Comparison of ENCODE assay signal across 8 mouse cellular contexts in genomic region chr5:88766121-88766520, GRCm38 (mm10). TPM values are rescaled to one million over a fixed set of nuclear protein-coding genes. Genes with fewer than 3 reads are reported as not detected.
DNase-seq lines count a peak whose midpoint lies in the region; ATAC-seq and TF ChIP-seq lines count a peak whose summit lies in the region.

No protein-coding gene starts in this region.

- peaks cover 18% of the 10 kb centered on the region for H3K36me3 ChIP-seq in lung, embryonic 14.5 days (ENCODE audit: insufficient read depth)
- H3K36me3 ChIP-seq in embryonic facial prominence, embryonic 15.5 days: no peaks in the 10 kb centered on the region; the same call in 1 of the 2 replicates
- H3K36me3 ChIP-seq in liver, embryonic 12.5 days: peaks cover 41% of the 10 kb centered on the region
- H3K36me3 ChIP-seq in stomach, embryonic 16.5 days (ENCODE audit: control insufficient read depth, insufficient read depth, low read length): no peaks in the 10 kb centered on the region

- intact Hi-C loops in gastrocnemius, adult 2 months (cut with DNase I): loop anchor here (10.0 kb wide), 1 partner anchor 201 kb away; the partner anchor contains the start of gene Rufy3

- H3K4me3 ChIP-seq in lung, embryonic 14.5 days (ENCODE audit: low read depth, low read length): peak overlapping the region; percentile 59
- peak overlapping the region; percentile 79 for H3K4me3 ChIP-seq in embryonic facial prominence, embryonic 15.5 days (replicated peaks)
- peak overlapping the region; percentile 91 for H3K4me3 ChIP-seq in liver, embryonic 12.5 days
- peak overlapping the region; percentile 89 for H3K4me3 ChIP-seq in stomach, embryonic 16.5 days (replicated peaks; ENCODE audit: low read length)
- no peak overlapping the region for H3K4me3 ChIP-seq in gastrocnemius, adult 2 months

- WGBS in lung, embryonic 14.5 days: 56% methylated on average over 6 of the region's 6 CpGs
- WGBS in embryonic facial prominence, embryonic 15.5 days: 49% methylated on average over 6 of the region's 6 CpGs
- WGBS in liver, embryonic 12.5 days (ENCODE audit: insufficient replicate concordance): 47% methylated on average over 6 of the region's 6 CpGs
- 59% methylated on average over 6 of the region's 6 CpGs for WGBS in stomach, embryonic 16.5 days

- no peaks in the 10 kb centered on the region for H3K27me3 ChIP-seq in lung, embryonic 14.5 days (ENCODE audit: insufficient read depth, low read length)
- no peaks in the 10 kb centered on the region for H3K27me3 ChIP-seq in embryonic facial prominence, embryonic 15.5 days
- no peaks in the 10 kb centered on the region for H3K27me3 ChIP-seq in liver, embryonic 12.5 days (replicated peaks)
- no peaks in the 10 kb centered on the region for H3K27me3 ChIP-seq in stomach, embryonic 16.5 days (ENCODE audit: control insufficient read depth, insufficient read depth, low read length)

- H3K9me3 ChIP-seq in lung, embryonic 14.5 days (ENCODE audit: low read depth, low read length): no peaks in the 10 kb centered on the region
- H3K9me3 ChIP-seq in embryonic facial prominence, embryonic 15.5 days (replicated peaks): no peaks in the 10 kb centered on the region
- H3K9me3 ChIP-seq in liver, embryonic 12.5 days (replicated peaks): no peaks in the 10 kb centered on the region
- H3K9me3 ChIP-seq in stomach, embryonic 16.5 days (replicated peaks; ENCODE audit: control insufficient read depth, low read length): no peaks in the 10 kb centered on the region

- DNase-seq in lung, embryonic 14.5 days: peak; percentile 5
- no peak for DNase-seq in lung, adult 18-20 months
- no peak for DNase-seq in gastrocnemius, adult 2 months
- no peak for DNase-seq in adrenal gland, adult 18-20 months (ENCODE audit: low spot score in 2 of 2)
- DNase-seq in kidney, postnatal 25 days: no peak

- H3K9ac ChIP-seq in lung, embryonic 14.5 days: peak overlapping the region; percentile 72
- H3K9ac ChIP-seq in embryonic facial prominence, embryonic 15.5 days: no peak overlapping the region
- peak overlapping the region; percentile 89 for H3K9ac ChIP-seq in liver, embryonic 12.5 days
- H3K9ac ChIP-seq in stomach, embryonic 16.5 days (ENCODE audit: low read length): peak overlapping the region; percentile 87; the same call in 1 of the 2 replicates

- TF ChIP-seq CTCF in lung, embryonic 14.5 days (IDR thresholded peaks at IDR 0.05; ENCODE audit: low read depth): no peak
- TF ChIP-seq CTCF in gastrocnemius, adult 2 months (IDR thresholded peaks at IDR 0.05): no peak

- H3K4me2 ChIP-seq in lung, embryonic 14.5 days: peak overlapping the region; percentile 59
- peak overlapping the region; percentile 69 for H3K4me2 ChIP-seq in embryonic facial prominence, embryonic 15.5 days (replicated peaks)
- peak overlapping the region; percentile 80 for H3K4me2 ChIP-seq in liver, embryonic 12.5 days
- peak overlapping the region; percentile 79 for H3K4me2 ChIP-seq in stomach, embryonic 16.5 days (ENCODE audit: low read depth, low read length)

- H3K27ac ChIP-seq in lung, embryonic 14.5 days (ENCODE audit: low read depth): 0 out of 2 replicates have a peak overlapping the region, but pooled peaks have one; percentile 6
- no peak overlapping the region for H3K27ac ChIP-seq in embryonic facial prominence, embryonic 15.5 days (replicated peaks)
- H3K27ac ChIP-seq in liver, embryonic 12.5 days: peak overlapping the region; percentile 94
- H3K27ac ChIP-seq in stomach, embryonic 16.5 days (ENCODE audit: low read length): no peak overlapping the region
- no peak overlapping the region for H3K27ac ChIP-seq in gastrocnemius, adult 2 months

- no peak for ATAC-seq in lung, embryonic 14.5 days (ENCODE audit: insufficient read depth)
- no peak for ATAC-seq in embryonic facial prominence, embryonic 15.5 days (ENCODE audit: insufficient number of reproducible peaks, low FRiP score, low TSS enrichment, low read depth)
- ATAC-seq in liver, embryonic 12.5 days: no peak
- no peak for ATAC-seq in stomach, embryonic 16.5 days (ENCODE audit: insufficient read depth, low FRiP score)

- peaks cover 7% of the 10 kb centered on the region; the same call in 1 of the 2 replicates for H3K4me1 ChIP-seq in lung, embryonic 14.5 days (ENCODE audit: insufficient read depth)
- peaks cover 11% of the 10 kb centered on the region; the same call in 1 of the 2 replicates for H3K4me1 ChIP-seq in embryonic facial prominence, embryonic 15.5 days
- peaks cover 52% of the 10 kb centered on the region for H3K4me1 ChIP-seq in liver, embryonic 12.5 days
- peaks cover 20% of the 10 kb centered on the region; the same call in 1 of the 2 replicates for H3K4me1 ChIP-seq in stomach, embryonic 16.5 days (ENCODE audit: control insufficient read depth, insufficient read depth, low read length)

RNA-seq across cellular contexts. Expression of gene Dck, which starts 1.3 kb away (rescaled TPM):
- 61.5 and 61.7 TPM in 2 replicates for polyA plus RNA-seq in lung, embryonic 14.5 days (2014; fragmentation: Nextera tagmentation; extraction: Ambion mirVana)
- polyA plus RNA-seq in embryonic facial prominence, embryonic 15.5 days (2015; fragmentation: Nextera tagmentation; extraction: Ambion mirVana): 37.7 and 38.8 TPM in 2 replicates
- polyA plus RNA-seq in liver, embryonic 12.5 days (2016; fragmentation: Nextera tagmentation; extraction: Ambion mirVana): 96.1 and 100 TPM in 2 replicates
- polyA plus RNA-seq in stomach, embryonic 16.5 days (2015; fragmentation: Nextera tagmentation; extraction: Ambion mirVana): 35.9 and 38.6 TPM in 2 replicates
- 1 to 10 TPM; 1.0 to 1.4 TPM for total RNA-seq in gastrocnemius, adult 2 months (2021)
- total RNA-seq in adrenal gland, adult 18-20 months (2021): 1 to 10 TPM; 2.8 to 3.4 TPM

RNA-seq across cellular contexts. Expression of gene Mob1b, which starts 45.5 kb away (rescaled TPM):
- 16.0 and 17.1 TPM in 2 replicates for polyA plus RNA-seq in lung, embryonic 14.5 days (2014; fragmentation: Nextera tagmentation; extraction: Ambion mirVana)
- polyA plus RNA-seq in embryonic facial prominence, embryonic 15.5 days (2015; fragmentation: Nextera tagmentation; extraction: Ambion mirVana): 10.6 and 10.8 TPM in 2 replicates
- 13.3 and 13.5 TPM in 2 replicates for polyA plus RNA-seq in liver, embryonic 12.5 days (2016; fragmentation: Nextera tagmentation; extraction: Ambion mirVana)
- 15.2 and 15.9 TPM in 2 replicates for polyA plus RNA-seq in stomach, embryonic 16.5 days (2015; fragmentation: Nextera tagmentation; extraction: Ambion mirVana)
- 10 to 100 TPM; 18.8 to 23.3 TPM for total RNA-seq in gastrocnemius, adult 2 months (2021)
- 10 to 100 TPM; 33.9 to 41.5 TPM for total RNA-seq in adrenal gland, adult 18-20 months (2021)

Comparison
In these comparisons a context has a peak if more than half of its experiments do, and no peak if none do; other contexts are left out.
1. H3K27ac ChIP-seq: peak in lung, embryonic 14.5 days (single experiment) and liver, embryonic 12.5 days (single experiment); none in embryonic facial prominence, embryonic 15.5 days (single experiment), stomach, embryonic 16.5 days (single experiment) and gastrocnemius, adult 2 months (single experiment).
2. Peak in every context shown above with its lines, with median percentiles within 50 percentile points of each other: H3K4me2 ChIP-seq.